Mouse (Mus musculus) thymus, postnatal 25 days (tissue): ENCODE results near the gene Gstm4.
"Not testable (repeated sequence)": the region's sequence is repeated elsewhere in the genome, so short reads cannot be mapped to it uniquely, and the experiment has no call there.

Experiments
- DNase-seq: peaks from one replicate; pipeline ENCODE4 v3.0.0; 2022

The Gstm4 gene

DNA sequence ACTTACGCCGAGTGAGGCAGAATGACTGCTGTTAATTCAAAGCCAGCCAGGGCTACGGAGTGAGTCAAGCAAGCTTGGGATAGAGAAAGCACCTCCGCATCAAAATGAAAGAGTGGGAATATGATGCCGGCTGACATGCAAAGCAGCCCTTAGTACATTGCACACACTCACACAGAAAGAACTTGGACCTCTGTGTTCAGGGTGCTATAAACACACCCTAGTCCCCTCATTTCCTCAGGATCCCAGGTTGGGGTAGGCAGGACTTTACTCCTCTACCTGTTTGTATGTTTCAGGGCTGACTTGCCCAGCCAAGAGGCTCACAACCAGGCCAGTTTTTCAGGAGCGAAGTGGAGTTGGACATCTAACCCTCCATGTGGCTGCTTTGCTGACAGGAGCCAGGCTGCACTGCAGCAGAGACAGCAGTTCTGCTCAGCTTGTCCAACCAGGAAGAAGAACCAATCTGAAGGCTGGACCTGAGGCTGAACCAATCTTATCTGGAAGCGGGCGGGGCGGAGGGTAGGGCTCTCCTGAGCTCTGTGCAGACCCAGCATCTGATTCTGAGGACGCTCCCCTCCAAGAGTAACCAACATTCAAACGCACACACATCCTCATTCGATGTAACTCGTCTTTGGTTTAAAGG lies 24.7 kb upstream of the Gstm4 start:
- no peak for DNase-seq

DNA sequence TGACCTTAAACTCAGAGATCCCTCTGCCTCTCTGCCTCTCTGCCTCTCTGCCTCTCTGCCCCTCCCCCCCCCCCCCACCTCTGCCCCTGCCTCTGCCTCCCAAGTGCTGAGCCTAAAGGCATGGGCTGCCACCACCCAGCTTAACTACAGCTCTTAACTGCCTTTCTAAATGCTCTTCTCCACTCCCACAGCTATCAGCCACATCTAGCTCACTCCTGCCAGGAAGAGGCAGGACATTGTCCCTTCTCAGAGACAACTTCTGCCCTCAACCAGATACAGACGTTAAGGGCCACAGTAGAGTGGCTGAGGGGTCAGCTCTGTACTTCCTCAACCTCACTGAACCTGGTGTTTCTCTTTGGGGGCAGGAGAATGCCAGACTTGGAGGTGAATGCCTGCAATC lies 24.1 kb upstream of the Gstm4 start:
- DNase-seq, result no peak

DNA sequence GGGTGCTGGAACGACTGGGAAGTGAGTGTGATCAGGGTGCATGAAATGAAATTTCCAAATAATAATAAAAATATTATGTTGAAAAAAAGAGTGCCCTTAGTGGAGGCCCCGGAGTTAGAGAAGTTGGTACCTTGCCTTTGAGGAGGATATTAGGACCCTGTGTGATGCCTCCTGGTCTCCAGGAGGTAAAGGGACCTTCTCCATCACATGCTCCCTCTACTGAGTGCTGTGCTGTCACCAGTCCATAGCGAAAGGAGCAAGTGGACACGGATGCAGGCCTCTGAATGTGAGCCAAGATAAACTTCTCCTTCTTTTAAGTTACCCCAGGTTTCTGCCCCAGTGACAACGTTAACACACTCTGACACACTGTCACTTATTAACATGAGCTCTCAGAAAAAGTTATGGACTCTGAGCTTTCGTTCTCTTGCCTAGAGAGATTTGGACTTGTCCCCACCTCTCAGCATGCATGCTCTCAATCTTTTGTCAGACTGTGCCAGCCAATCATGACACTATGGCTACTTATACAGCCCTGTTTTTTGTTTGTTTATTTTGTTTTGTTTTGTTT lies 22.8 kb upstream of the Gstm4 start:
- DNase-seq, result no peak

DNA sequence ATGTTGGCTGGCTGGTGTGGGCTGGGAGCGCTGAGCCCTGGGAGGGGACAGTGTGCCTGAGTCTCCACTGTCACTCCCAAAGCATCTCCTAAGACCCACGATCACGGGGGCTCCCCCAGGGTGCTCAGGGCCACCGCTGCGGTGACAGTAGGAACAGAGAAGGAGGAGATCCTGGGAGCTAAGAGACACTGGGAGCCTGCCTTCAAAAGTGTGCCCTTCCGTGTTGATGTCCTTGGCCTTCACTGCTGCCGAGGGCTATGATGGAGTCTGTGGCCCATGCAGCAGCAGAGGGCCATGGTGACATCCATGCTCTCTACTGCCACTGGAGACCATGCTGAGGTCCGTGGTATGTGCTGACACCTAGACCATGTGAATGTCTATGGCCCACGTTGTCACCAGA lies 20.9 kb upstream of the Gstm4 start:
- no peak for DNase-seq

DNA sequence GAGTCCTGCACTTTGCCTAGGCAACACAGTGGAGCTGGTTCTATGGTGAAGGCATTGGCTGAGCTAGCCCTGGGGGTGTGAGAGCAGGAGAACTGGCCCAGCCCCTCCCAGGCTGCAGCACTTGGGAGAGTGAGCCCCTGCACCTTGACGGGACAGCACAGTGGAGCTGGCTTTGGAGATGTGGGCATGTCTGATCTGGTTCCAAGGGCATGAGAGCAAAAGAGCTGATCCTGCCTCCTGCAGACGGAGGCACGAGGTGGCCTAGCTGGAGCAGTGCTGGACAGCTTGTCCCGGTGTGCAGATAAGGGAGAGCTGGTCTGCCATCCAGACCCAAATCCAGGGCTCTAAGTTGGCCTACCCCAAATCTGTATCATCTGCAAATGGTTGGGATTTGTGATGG lies 20.0 kb upstream of the Gstm4 start:
- no peak for DNase-seq

DNA sequence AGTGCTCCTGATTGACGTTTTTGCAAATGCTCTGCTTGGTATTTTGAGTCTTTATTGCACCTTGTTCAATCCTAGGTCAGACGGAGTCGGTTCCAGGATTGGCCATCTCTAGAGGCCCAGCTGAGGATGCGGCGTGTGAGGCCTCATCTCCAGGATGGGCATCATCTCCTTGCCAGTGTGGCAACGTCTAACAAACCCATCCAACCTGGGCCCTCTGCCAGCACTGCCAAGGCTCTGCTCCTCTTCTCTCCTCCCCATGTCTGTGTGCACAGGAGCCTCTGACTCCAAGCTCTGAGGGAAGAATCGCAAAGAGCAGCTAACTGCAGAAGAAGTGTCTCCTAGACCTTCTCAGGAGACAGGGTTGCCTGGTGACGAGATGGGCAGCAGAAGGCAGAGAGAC lies 18.0 kb upstream of the Gstm4 start:
- no peak for DNase-seq

DNA sequence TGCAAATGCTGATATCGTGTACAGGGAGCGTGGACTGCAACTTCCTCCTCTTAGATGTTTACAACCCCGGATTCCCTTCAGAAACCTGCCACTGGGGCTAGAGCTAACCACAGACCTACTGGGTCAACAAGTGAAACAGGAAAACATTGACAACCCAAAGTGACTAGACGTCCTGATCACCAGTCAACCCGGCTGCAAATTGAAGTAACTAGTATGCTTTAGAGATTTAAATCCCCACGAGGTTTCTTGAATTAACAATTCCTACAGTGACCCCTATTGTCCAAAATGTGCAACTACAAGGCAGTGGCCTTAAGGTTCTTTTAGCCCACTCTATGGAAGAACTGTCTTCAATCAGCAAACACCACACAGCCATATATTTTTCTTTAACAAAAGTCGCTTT lies 16.7 kb upstream of the Gstm4 start:
- DNase-seq, result peak; percentile 46

DNA sequence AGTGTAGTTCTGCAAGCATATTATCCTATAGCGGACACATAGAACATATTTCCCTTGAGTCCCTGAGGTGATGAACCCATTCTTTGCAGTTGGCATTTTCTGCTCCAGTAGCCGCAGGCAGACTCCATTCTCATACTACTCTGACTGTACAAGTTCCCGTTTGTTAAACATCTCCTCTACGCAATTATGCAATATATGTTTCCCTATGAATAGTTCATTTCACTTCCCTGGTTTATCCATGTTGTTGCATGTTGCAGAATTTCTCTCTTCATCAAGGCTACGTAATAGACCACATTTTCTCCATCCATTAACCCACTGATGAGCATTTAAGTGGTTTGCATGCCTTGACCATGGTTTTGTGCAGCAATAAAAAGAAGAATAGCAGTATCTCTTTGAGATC lies 5.8 kb upstream of the Gstm4 start:
- no peak for DNase-seq

DNA sequence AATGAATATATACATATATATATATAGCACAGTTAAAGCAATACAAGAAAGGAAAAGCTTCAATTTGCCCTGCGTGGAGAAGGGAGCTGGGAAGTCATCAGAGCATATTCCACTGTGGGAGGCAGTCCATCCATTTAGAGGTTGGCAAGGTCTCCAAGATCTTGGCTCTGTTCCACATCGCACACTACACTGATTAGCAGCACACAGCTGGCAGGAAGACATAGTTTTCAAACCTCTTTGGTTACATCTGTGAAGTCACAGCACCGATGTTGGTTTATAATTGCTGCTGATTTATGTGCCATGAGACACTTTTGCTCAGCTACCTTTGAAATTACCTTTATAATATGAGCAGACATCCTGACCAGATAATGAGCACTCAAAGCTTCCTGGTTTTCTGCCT lies 3.6 kb upstream of the Gstm4 start:
- no peak for DNase-seq

DNA sequence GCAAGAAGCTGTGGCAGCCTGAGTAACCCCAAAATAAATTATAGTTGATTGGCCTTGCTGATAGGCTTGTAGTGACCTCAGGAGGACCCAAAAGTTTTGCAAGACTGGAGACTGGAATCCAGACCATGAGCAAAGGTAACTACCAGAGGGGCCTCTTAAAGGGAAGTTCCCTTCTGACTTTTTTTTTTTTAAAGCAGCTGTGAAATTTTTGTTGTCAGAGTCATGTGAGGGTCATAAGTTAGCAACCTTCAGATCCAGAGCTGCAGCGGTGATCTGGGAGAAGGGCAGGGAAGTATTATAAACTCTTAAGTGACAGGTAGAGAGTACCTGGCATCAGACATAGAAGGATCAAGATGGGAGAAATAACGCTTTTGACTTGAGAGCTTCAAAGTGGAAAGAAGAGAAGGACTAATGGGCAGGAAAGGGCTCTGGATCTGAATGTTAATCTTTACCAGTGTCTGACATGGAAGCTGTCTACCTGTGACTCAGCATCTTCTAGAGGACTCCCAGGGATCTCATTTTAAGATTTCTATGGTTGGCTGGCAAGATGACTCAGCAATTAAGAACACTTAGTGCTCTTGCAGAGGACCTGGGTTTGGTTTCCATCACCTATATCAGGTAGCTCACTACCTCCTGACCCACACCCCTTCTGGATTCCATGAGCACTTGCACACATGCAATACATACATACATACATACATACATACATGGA lies 2.4 kb upstream of the Gstm4 start:
- DNase-seq, result no peak

DNA sequence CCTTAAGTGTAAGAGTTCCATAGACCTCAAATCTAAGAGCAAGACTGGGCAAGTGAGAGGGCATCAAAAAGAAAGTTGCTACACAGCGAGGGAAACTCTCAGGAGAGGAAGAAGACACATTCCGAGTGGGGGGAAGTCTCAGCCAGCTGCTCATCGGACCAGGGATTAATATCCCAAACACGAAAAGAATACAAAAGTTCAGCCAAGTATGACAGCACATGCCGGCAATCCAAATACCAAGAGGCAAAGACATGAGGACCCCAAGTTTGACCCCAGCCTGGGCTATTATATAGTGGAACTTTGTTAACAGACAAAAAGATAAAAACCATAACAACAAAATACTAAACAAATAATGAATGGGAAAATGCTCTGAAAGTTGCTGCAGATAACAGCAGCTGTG lies 11.5 kb downstream of the Gstm4 start:
- no peak for DNase-seq

DNA sequence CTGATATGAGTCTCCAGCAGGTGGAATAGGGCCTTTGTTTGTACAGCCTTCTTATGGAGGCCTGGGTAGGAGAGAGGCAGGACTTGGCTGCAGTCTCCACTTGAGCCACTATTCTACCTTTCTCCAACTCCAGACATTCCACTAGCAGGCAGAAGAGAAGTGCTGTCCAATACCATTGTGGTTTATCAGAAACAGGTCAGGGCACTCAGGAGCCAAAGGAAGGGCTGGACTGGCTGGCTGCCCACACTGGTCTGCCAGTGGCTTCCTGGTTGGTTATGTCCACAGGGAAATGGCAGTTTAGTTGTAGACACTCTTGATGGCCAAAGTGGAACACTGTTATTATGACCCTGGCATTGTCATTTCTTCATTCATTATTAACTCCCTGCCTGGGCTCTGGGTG lies 12.6 kb downstream of the Gstm4 start:
- no peak for DNase-seq

DNA sequence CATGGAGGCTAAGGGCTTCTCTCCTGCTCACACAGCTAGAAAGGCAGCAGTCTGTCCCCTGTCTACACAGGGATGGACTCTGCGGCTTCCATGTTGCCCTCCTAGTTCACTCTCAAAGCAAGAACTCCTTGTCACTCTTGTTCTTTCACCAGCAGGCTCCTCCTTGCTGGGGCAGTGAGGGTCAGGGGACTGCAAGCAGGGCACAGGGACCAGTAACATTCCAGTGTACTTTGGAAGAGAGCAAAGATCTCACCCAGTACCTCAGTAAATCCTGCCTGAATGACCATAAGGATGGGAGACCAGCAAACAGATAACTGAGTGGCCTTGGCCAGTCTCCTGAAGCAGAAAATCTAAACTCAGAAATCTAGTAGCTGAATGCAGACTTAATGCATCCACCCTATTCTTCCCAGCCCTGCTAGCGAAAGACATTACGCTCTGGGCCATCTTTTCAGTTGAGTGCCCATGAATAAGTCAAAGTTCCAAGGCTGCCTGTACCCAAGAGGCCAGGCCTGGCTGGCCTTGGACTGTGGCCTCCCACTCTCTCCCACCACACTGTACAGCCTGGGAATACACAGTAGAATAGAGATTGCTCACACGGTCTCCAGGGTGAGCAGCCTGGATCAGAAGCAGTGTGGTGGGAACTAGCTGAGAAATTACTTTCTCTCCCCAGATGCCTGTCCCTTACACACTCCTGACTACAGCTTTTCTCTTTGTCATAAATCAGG lies 15.9 kb downstream of the Gstm4 start:
- no peak for DNase-seq

DNA sequence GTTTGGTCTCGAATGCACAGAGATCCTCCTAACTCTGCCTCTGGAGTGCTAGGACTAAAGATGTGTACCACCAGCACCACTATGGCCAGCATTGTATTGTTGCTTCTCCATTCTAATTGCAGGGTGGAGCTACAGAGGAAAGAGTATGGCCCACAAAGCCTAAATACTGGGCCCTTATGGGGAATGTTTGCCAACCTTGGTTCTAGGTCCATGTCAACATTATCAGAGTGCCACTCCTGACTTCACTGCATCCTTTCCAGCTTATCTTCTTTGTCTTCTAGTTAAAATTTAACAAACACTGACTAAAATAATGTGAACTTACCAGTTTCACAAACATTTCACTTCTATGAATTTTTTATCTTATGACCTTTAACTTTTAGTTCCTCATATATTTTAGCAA lies 18.1 kb downstream of the Gstm4 start:
- no peak for DNase-seq

DNA sequence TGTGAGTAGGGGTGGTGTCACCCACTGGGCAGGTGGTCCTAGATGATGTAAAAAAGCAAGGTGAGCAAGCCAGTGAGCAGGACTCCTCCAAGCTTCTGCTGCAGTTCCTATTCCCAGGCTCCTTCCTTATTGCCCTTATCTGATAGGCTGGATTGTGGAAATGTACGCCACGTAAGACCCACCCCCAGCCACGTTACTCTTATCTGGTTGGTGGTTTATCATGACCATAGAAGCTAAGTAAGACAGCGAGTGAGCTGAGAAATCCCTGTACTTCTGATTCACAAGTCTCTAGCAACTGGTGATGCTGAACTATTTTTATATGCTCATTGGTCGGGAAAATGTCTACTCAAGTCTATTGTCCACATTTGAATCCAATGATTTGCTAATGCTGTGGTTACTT lies 18.6 kb downstream of the Gstm4 start:
- DNase-seq, result no peak

DNA sequence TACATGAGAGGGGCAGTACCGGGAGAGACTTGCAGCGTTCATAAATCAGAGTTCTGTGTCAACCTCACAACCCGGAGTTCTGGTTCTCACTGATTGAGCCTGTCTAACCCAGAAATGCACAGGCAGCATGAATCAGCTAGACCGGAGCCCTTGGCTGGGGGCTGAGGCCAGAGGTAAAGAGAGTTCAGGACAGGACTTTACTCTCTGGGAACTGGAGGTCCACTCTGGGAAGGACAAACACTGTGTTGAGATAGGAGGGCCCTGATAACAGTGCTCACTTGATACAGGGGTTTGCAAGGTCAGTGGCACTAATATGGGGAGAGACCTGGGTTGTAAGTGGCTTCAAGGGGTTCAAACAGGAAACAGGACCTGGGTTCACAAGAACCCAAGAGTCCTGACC lies 19.4 kb downstream of the Gstm4 start:
- DNase-seq, result no peak

DNA sequence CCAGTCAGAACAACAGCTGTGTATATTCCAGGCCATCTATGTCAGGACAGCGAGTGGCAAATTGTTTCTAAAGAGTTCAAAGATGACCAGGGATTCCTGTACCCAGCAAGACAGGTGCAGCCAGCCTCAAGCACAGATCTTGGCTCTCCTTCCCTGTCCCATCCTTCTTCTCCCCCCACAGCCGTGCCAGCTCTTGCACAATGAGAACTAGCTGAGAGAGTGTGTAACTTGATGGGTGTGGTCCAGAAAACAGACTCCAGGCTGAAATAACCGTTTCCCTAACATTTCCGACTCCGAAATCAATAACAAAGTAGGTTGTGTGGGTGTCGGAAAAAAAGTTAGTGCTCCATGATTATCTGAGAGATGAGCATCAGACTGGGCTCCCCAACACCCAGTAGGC lies 22.0 kb downstream of the Gstm4 start:
- no peak for DNase-seq

DNA sequence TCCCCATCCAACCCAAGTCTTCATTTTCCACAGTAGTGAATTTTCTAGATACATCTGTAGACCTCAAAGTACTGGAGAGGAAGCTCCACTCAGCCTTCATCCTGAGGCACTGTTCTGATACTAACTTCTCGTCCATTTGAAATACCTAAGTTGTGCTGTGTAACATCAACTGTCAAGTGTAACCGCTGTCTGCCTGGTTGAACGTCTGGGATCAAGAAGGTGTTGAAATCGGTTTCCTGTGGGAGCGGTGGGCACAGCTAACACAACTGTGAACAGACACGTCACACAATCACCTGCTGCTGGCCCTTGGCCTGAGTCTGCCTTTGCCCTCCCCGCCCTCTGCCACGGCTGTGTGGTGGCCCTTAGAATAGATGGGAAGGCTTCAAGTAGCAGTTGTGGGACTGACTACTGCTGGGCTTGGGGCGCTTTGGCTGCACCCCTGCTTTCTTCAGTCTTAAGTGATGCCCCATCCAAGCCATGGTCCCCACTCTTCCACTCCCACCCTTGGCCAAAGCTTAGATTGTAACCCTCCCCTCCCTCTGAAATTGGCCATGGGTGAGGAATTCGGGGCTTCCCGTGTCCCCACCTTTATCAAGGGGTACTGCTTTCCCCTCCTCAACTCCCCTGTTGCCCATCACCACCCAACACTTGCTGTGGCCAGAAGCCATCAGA lies 24.2 kb downstream of the Gstm4 start:
- DNase-seq, result not testable (repeated sequence)

DNA sequence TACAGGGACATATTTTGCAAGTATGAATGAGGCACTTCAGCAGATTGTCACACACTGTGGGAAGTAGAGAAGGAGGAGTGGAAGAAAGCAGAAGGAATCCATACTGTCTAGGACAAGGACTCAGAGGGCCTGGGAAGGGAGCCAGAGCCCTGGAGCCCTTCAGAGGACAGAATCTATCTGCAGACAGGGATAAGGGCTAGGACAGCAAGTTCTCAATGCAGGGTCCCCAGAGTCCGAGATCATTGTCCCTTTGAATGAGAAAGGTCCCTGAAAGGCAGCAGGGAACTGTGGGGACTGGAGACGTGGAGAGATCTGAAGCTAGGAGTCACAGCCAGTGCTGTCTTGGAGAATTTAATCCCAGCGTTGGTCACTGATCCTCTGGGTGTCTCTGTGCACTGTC lies 25.5 kb downstream of the Gstm4 start:
- not testable (repeated sequence) for DNase-seq

DNA sequence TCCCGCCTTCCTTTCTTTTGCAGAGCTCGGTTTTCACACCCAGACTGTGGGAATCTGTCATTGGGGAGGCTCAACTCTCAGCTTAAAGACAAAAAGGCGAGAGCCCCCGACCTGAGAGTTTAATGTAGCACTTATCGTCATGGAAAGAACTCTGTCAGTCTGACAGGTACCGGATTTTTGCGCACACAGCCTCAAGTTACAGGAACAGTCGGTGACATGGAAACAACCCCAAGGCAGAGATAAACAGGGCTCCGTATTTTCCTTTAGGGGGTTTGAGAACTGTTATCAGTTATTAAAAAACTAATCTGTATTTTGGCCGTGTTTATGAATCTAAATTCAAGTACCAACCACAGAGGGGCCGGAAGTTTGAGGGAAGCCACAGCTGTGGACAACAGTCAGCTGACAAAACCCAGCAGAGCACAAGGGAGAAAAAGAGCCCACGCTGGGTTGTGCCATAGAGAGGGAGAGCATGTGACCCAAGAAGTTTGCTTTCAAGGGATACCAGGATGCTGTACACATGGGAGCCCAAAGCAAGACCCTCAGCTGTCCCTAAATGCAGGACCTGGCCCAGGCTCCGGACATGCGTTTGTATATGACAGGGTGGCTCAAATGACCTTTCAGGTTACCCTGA lies 26.4 kb downstream of the Gstm4 start:
- DNase-seq, result no peak

DNA sequence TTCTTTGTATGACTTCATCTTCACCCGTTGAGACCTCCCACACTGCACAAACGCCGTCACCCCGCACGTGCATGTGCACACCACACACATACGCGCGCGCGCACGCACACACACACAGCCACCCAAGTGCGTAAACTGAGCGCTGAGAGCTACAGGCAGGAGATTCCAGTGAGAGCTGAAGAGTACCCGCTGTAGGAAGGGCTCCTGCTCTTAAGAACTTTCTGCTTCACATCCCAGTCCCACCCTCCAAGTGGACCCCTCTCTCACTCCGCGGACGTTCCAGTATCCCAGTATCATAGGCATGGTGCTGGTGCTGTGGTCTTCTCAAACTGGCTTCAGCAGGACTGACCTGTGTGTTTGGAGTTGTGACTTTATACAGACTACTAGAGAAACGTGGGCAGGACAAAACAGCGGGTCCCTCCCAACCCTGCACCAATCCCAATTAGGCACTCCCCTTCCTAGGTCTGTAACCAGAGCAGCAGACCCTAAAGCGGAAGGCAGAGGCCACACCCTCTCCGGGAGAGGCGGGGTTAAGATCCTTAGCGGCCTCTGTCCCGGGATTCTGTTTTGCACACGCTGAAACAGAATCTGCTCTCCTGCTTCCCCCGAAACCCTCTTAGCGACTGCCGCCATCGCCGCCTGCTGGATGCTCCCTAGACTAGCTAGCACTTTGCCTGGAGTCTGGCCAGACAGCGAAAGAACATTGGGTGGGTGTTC lies 27.1 kb downstream of the Gstm4 start, which contains the start of gene Gstm1:
Gene Gstm1 (minus strand): TSS at position 501 of the 717 bp plus-strand sequence.
- peak; percentile 82 for DNase-seq

DNA sequence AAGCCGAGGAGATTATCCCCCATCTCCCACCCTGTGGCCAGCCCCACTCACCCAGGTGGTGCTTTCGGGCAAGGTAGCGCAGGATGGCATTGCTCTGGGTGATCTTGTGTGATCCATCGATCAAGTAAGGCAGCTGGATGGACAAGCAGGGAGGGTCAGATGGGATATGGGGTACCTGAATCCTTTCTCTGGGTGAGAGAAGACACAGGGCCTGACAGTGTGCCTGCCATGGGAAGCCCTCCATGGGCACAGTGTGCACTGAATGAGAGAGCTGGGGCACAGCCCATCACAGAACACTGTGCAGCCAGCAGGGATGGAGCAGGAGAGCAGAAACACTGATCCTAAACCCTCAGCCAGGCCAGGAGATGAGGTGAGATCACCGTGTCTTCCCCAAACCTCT lies 28.2 kb downstream of the Gstm4 start:
- not testable (repeated sequence) for DNase-seq
